Mouse (Mus musculus) thymus, adult 2 months (tissue): ENCODE measurements around the gene Crybg3.

Source experiments
- CTCF ChIP-seq: fragments of 200-500 bp; IDR thresholded peaks from 2 replicates; pipeline ENCODE4 v1.5.1; 2012; ENCODE audit warnings: mild to moderate bottlenecking, control low read depth, low read length, moderate library complexity, borderline replicate concordance; ENCODE audit not compliant: control insufficient read depth, poor library complexity, insufficient read depth; ENCODE audit errors: extremely low read depth
- POLR2A ChIP-seq: fragments of 200-500 bp; IDR thresholded peaks from 2 replicates; pipeline ENCODE4 v1.6.1; 2012; ENCODE audit warnings: mild to moderate bottlenecking, low read length, control low read depth, moderate library complexity; ENCODE audit not compliant: control insufficient read depth, poor library complexity, insufficient read depth; ENCODE audit errors: extremely low read depth

DNA sequence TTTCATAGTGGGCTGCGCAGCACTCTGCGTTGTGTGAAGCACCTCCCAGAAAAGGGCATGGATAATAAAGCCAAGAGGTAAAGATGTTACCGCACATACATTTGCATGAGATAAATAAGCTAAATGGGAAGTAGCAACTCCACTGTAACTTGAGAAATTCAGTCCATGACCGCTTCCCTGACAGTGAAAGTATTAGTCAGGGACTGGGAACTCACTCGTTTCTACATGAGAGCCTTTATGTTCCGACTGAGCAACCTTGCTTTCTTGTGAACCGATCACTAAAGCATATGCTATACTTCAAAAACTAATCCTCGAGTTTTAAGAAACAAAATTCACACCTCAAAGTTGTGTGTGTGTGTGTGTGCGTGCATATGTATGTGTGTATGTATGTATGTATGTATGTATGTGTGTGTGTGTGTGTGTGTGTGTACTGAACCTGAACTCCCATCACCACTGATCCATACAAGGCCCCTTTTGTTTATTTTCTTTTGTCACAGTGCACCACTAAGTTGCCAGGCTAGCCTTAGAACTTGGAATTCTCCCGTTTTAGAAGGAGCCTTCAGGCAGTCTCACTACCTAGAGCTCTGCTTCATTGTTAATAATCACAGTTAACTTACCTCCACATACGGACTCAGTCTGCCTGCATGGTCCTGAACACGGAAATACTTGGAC is 47.2 kb downstream of the Crybg3 start:
- TF ChIP-seq CTCF (no peak), POLR2A (no peak)
